Mouse (Mus musculus): ENCODE measurements around the gene S100a16. TPM values are rescaled to one million over a fixed set of nuclear protein-coding genes. Genes with fewer than 3 reads are reported as not detected.

Gene S100a16
- polyA plus RNA-seq, 1 experiment: 210 TPM

- no peak overlapping the region for H3K4me2 ChIP-seq (ENCODE audit: low read depth)
- no peaks in the 10 kb centered on the region for H3K27me3 ChIP-seq (ENCODE audit: control insufficient read depth, insufficient read depth, insufficient read length)
- H3K79me2 ChIP-seq (ENCODE audit: control insufficient read depth, insufficient read depth): peaks cover 61% of the 10 kb centered on the region
- no peak overlapping the region for H3ac ChIP-seq (ENCODE audit: control insufficient read depth, insufficient read length)
- no peak overlapping the region for H3K4me3 ChIP-seq
- H3K36me3 ChIP-seq (ENCODE audit: control insufficient read depth, insufficient read depth): peaks cover 72% of the 10 kb centered on the region
- TF ChIP-seq USF1 (IDR thresholded peaks at IDR 0.05; ENCODE audit: low read depth) (no peak), MYOG (IDR thresholded peaks at IDR 0.05; ENCODE audit: control insufficient read depth in 1 of 3, insufficient read depth in 1 of 3, insufficient read length in 2 of 3, low read depth in 2 of 3) (no peak), SRF (IDR thresholded peaks at IDR 0.05; ENCODE audit: control insufficient read depth, insufficient read length, low read depth) (no peak), E2F4 (IDR thresholded peaks at IDR 0.05; ENCODE audit: insufficient read depth) (no peak)
Observed at GRCm38 (mm10) chr3:90505216-90505615, 31.8 kb upstream of the S100a16 start.

GRCm38 (mm10) chr3:90506362-90506761, 30.7 kb upstream of the S100a16 start:
- peaks cover 64% of the 10 kb centered on the region for H3K36me3 ChIP-seq (ENCODE audit: control insufficient read depth, insufficient read depth)
- no peaks in the 10 kb centered on the region for H3K27me3 ChIP-seq (ENCODE audit: control insufficient read depth, insufficient read depth, insufficient read length)
- no peak overlapping the region for H3ac ChIP-seq (ENCODE audit: control insufficient read depth, insufficient read length)
- H3K4me3 ChIP-seq: no peak overlapping the region
- H3K4me2 ChIP-seq (ENCODE audit: low read depth): no peak overlapping the region
- H3K79me2 ChIP-seq (ENCODE audit: control insufficient read depth, insufficient read depth): peaks cover 61% of the 10 kb centered on the region
- no peak for TF ChIP-seq POLR2A (IDR thresholded peaks at IDR 0.05; ENCODE audit: insufficient read length, low read depth)
- TF ChIP-seq MYOD1 (IDR thresholded peaks at IDR 0.05; ENCODE audit: control insufficient read depth in 1 of 3, insufficient read length in 2 of 3, low read depth in 2 of 3): no peak
- TF ChIP-seq MYOG (IDR thresholded peaks at IDR 0.05; ENCODE audit: control insufficient read depth in 1 of 3, insufficient read depth in 1 of 3, insufficient read length in 2 of 3, low read depth in 2 of 3): no peak
- TF ChIP-seq E2F4 (IDR thresholded peaks at IDR 0.05; ENCODE audit: insufficient read depth): no peak
- no peak for TF ChIP-seq USF1 (IDR thresholded peaks at IDR 0.05; ENCODE audit: low read depth)
- no peak for TF ChIP-seq CEBPB (IDR thresholded peaks at IDR 0.05; ENCODE audit: insufficient read depth, poor library complexity, severe bottlenecking)
- no peak for TF ChIP-seq TCF3 (IDR thresholded peaks at IDR 0.05; ENCODE audit: insufficient read length, low read depth)
- TF ChIP-seq MAX (IDR thresholded peaks at IDR 0.05; ENCODE audit: low read depth): no peak

- H3K4me3 ChIP-seq: peak overlapping the region; percentile 91
- peak overlapping the region; percentile 89 for H3K4me2 ChIP-seq (ENCODE audit: low read depth)
- H3ac ChIP-seq (ENCODE audit: control insufficient read depth, insufficient read length): peak overlapping the region; percentile 65
- no peaks in the 10 kb centered on the region for H3K27me3 ChIP-seq (ENCODE audit: control insufficient read depth, insufficient read depth, insufficient read length)
- TF ChIP-seq CEBPB (IDR thresholded peaks at IDR 0.05; ENCODE audit: insufficient read depth, poor library complexity, severe bottlenecking): no peak
- TF ChIP-seq E2F4 (IDR thresholded peaks at IDR 0.05; ENCODE audit: insufficient read depth): no peak
- TF ChIP-seq USF1 (IDR thresholded peaks at IDR 0.05; ENCODE audit: low read depth): no peak
- no peak for TF ChIP-seq TCF12 (IDR thresholded peaks at IDR 0.05; ENCODE audit: insufficient read depth, poor library complexity, severe bottlenecking)
- TF ChIP-seq POLR2A (IDR thresholded peaks at IDR 0.05; ENCODE audit: insufficient read length, low read depth): no peak
- TF ChIP-seq MYOG (IDR thresholded peaks at IDR 0.05; ENCODE audit: control insufficient read depth in 1 of 3, insufficient read depth in 1 of 3, insufficient read length in 2 of 3, low read depth in 2 of 3): no peak
- TF ChIP-seq MYOD1 (IDR thresholded peaks at IDR 0.05; ENCODE audit: control insufficient read depth in 1 of 3, insufficient read length in 2 of 3, low read depth in 2 of 3): no peak
- no peak for TF ChIP-seq REST (IDR thresholded peaks at IDR 0.05; ENCODE audit: insufficient read depth, insufficient read length)
- no peak for TF ChIP-seq TCF3 (IDR thresholded peaks at IDR 0.05; ENCODE audit: insufficient read length, low read depth)
- no peak for TF ChIP-seq SRF (IDR thresholded peaks at IDR 0.05; ENCODE audit: control insufficient read depth, insufficient read length, low read depth)
- peaks cover 56% of the 10 kb centered on the region for H3K79me2 ChIP-seq (ENCODE audit: control insufficient read depth, insufficient read depth)
- H3K36me3 ChIP-seq (ENCODE audit: control insufficient read depth, insufficient read depth): peaks cover 43% of the 10 kb centered on the region
Observed at GRCm38 (mm10) chr3:90508287-90508949, 28.6 kb upstream of the S100a16 start.

GRCm38 (mm10) chr3:90508950-90509746, 27.9 kb upstream of the S100a16 start, which contains the start of gene Chtop:
TSS of gene Chtop (minus strand) at chr3:90509498.
- Histone ChIP-seq H3K4me3 (peak within 1 kb of the TSS; percentile 91), H3K79me2 (ENCODE audit: control insufficient read depth, insufficient read depth) (peaks cover 49% of the 10 kb centered on the region), H3K27me3 (ENCODE audit: control insufficient read depth, insufficient read depth, insufficient read length) (no peaks in the 10 kb centered on the region), H3K36me3 (ENCODE audit: control insufficient read depth, insufficient read depth) (peaks cover 36% of the 10 kb centered on the region), H3ac (ENCODE audit: control insufficient read depth, insufficient read length) (peak within 1 kb of the TSS; percentile 65), H3K4me2 (ENCODE audit: low read depth) (peak within 1 kb of the TSS; percentile 92)
- TF ChIP-seq SRF (IDR thresholded peaks at IDR 0.05; ENCODE audit: control insufficient read depth, insufficient read length, low read depth) (peak; percentile 58), POLR2A (IDR thresholded peaks at IDR 0.05; ENCODE audit: insufficient read length, low read depth) (peak; percentile 76), E2F4 (IDR thresholded peaks at IDR 0.05; ENCODE audit: insufficient read depth) (peak; percentile 38), POLR2AphosphoS2 (IDR thresholded peaks at IDR 0.05; ENCODE audit: insufficient read length, low read depth) (peak; percentile 97), TCF3 (IDR thresholded peaks at IDR 0.05; ENCODE audit: insufficient read length, low read depth) (no peak), TCF12 (IDR thresholded peaks at IDR 0.05; ENCODE audit: insufficient read depth, poor library complexity, severe bottlenecking) (no peak), MYOG (IDR thresholded peaks at IDR 0.05; ENCODE audit: control insufficient read depth in 1 of 3, insufficient read depth in 1 of 3, insufficient read length in 2 of 3, low read depth in 2 of 3) (peak in 1 of 3 experiments; percentile 62), CEBPB (IDR thresholded peaks at IDR 0.05; ENCODE audit: insufficient read depth, poor library complexity, severe bottlenecking) (no peak), MYOD1 (IDR thresholded peaks at IDR 0.05; ENCODE audit: control insufficient read depth in 1 of 3, insufficient read length in 2 of 3, low read depth in 2 of 3) (peak in 1 of 3 experiments; percentile 15)

Measured in myocyte (in vitro differentiated cells).